Mouse (Mus musculus) embryonic facial prominence, embryonic 11.5 days (tissue): Measurements from ENCODE around the gene Flad1. TPM values are rescaled to one million over a fixed set of nuclear protein-coding genes. Genes with fewer than 3 reads are reported as not detected.

ENCODE experiments used
- ATAC-seq: fragments of 200-750 bp; cut with Nextera tagmentation; replicated peaks from 2 replicates; pipeline ENCODE4 v1.8.0; 2017; ENCODE audit warnings: low read depth; ENCODE audit not compliant: insufficient number of reproducible peaks, low FRiP score, low TSS enrichment
- DNase-seq: peaks from one replicate; pipeline ENCODE4 v3.0.0-alpha.2; 2015; ENCODE audit warnings: low spot score
- H3K27ac ChIP-seq: fragments of 300-500 bp; sonication (generic); replicated peaks from 2 replicates; pipeline ENCODE4 v1.5.1; 2014; ENCODE audit warnings: mild to moderate bottlenecking, low read depth, low read length, control low read depth
- H3K27me3 ChIP-seq: fragments of 300-500 bp; sonication (generic); 2 replicates; pipeline ENCODE4 v1.6.1; 2014; ENCODE audit warnings: mild to moderate bottlenecking, low read length, moderate library complexity, mixed read lengths; ENCODE audit not compliant: control insufficient read depth, insufficient read depth
- H3K36me3 ChIP-seq: fragments of 300-500 bp; sonication (generic); replicated peaks from 2 replicates; pipeline ENCODE4 v1.6.1; 2014; ENCODE audit warnings: low read depth, mild to moderate bottlenecking, low read length, moderate library complexity, mixed read lengths; ENCODE audit not compliant: control insufficient read depth, insufficient read depth
- H3K4me1 ChIP-seq: fragments of 300-500 bp; sonication (generic); 2 replicates; pipeline ENCODE4 v1.6.1; 2014; ENCODE audit warnings: low read length, mixed read lengths; ENCODE audit not compliant: control insufficient read depth, insufficient read depth
- H3K4me2 ChIP-seq: fragments of 300-500 bp; sonication (generic); 2 replicates; pipeline ENCODE4 v1.6.1; 2014; ENCODE audit warnings: low read depth, mild to moderate bottlenecking, control low read depth, low read length, moderate library complexity
- H3K4me3 ChIP-seq: fragments of 300-500 bp; sonication (generic); 2 replicates; pipeline ENCODE4 v1.5.1; 2014; ENCODE audit warnings: low read depth, low read length, control low read depth
- H3K9ac ChIP-seq: fragments of 300-500 bp; sonication (generic); replicated peaks from 2 replicates; pipeline ENCODE4 v1.6.1; 2014; ENCODE audit warnings: mild to moderate bottlenecking, control low read depth, low read length
- H3K9me3 ChIP-seq: fragments of 300-500 bp; sonication (generic); replicated peaks from 2 replicates; pipeline ENCODE4 v1.6.1; 2016; ENCODE audit warnings: mild to moderate bottlenecking, low read length, inconsistent platforms, mixed read lengths; ENCODE audit not compliant: control insufficient read depth
- WGBS: fragments of 180-500 bp; shearing (Covaris S2); extraction: QIAGEN DNeasy Blood & Tissue Kit; methylation state at CpG from one replicate; pipeline ENCODE4 v1.1.7; 2014; 5-methylcytosine and 5-hydroxymethylcytosine counted together
- polyA plus RNA-seq: library from polyadenylated mRNA; unstranded; fragments of >200 nt; fragmentation: Nextera tagmentation; extraction: Ambion mirVana; gene quantifications from 2 replicates; pipeline ENCODE4 v1.2.1, GENCODE M21; 2014

Flad1 gene
- polyA plus RNA-seq, 1 experiment from 2014 or later, result 24.4 TPM

DNA sequence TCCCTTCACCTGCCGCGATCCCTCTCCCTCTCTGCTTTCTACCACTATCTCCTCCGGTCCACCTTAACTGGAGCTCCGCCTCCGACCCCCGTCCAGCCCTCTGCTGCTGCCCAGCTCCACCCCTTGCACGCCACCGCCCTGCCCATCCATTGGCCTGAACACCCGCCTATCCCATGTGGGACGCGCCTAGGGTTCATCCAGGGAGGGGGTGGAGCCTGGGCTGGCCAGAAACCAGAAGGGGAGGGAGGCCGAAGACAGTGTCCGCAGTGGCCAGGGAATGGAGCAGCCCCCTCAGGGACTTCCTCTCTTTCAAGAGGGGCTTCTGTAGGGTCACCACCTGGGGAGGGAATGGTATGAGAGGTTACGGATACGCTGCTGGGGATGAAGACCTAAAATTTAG, 18.1 kb downstream of the Flad1 start:
- Histone ChIP-seq H3K27ac (peak overlapping the region; percentile 1; the same call in 1 of the 2 replicates), H3K4me1 (peaks cover 16% of the 10 kb centered on the region), H3K9me3 (no peaks in the 10 kb centered on the region), H3K4me2 (peak overlapping the region; percentile 83), H3K36me3 (no peaks in the 10 kb centered on the region), H3K9ac (peak overlapping the region; percentile 39), H3K4me3 (peak overlapping the region; percentile 43), H3K27me3 (peaks cover 20% of the 10 kb centered on the region)
- WGBS, result under 1% methylated on average over 15 of the region's 15 CpGs
- peak; percentile 96 for DNase-seq
- peak; percentile 95 for ATAC-seq

DNA sequence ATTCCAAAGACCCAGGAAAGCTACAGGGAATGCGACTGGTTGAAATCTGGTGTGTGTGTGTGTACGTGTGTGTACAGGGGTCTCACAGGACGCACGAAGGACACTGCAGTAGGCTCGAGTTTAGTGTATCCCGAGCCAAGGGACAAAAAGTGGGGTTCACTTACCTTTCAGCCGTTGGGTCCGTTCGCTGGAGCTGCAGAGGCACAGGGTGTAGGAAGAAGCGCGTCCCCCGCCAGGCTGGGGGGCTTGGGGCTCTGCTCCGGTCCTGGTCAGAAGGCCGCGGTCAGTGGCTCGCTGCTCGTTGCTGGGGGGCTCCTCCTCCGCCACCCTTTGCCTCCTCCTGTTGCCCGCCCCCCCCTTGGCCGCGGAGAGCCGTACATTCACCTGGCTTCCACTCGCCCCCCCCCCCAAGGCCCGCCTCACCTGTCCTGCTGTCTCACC, 18.8 kb downstream of the Flad1 start:
- ATAC-seq (no peak), DNase-seq (no peak)
- peak overlapping the region; percentile 37; the same call in 1 of the 2 replicates for H3K9ac ChIP-seq
- peak overlapping the region; percentile 83 for H3K4me2 ChIP-seq
- under 1% methylated on average over 21 of the region's 24 CpGs for WGBS
- no peak overlapping the region for H3K27ac ChIP-seq
- no peaks in the 10 kb centered on the region for H3K36me3 ChIP-seq
- H3K4me3 ChIP-seq, result peak overlapping the region; percentile 43
- peaks cover 20% of the 10 kb centered on the region for H3K27me3 ChIP-seq
- H3K4me1 ChIP-seq, result peaks cover 16% of the 10 kb centered on the region
- H3K9me3 ChIP-seq, result no peaks in the 10 kb centered on the region

- peaks cover 20% of the 10 kb centered on the region for H3K27me3 ChIP-seq
Observed at GRCm38 (mm10) chr3:89391663-89392511, 19.8 kb downstream of the Flad1 start.

GRCm38 (mm10) chr3:89390699-89391662, 20.7 kb downstream of the Flad1 start:
- peak overlapping the region; percentile 43 for H3K4me3 ChIP-seq
- peaks cover 20% of the 10 kb centered on the region for H3K27me3 ChIP-seq
- peak overlapping the region; percentile 56 for H3K9ac ChIP-seq
- no peaks in the 10 kb centered on the region for H3K9me3 ChIP-seq
- DNase-seq (no peak), ATAC-seq (no peak)
- H3K4me2 ChIP-seq, result peak overlapping the region; percentile 83
- peaks cover 18% of the 10 kb centered on the region for H3K4me1 ChIP-seq
- 10% methylated on average over 19 of the region's 19 CpGs for whole genome bisulfite sequencing
- no peaks in the 10 kb centered on the region for H3K36me3 ChIP-seq
- H3K27ac ChIP-seq, result no peak overlapping the region

More at GRCm38 (mm10) chr3:89391663-89392511, 19.8 kb downstream of the Flad1 start:
- Histone ChIP-seq H3K4me1 (peaks cover 16% of the 10 kb centered on the region), H3K27ac (no peak overlapping the region), H3K9me3 (no peaks in the 10 kb centered on the region), H3K36me3 (no peaks in the 10 kb centered on the region), H3K9ac (peak overlapping the region; percentile 56), H3K4me2 (peak overlapping the region; percentile 83), H3K4me3 (peak overlapping the region; percentile 43)
- no peak for ATAC-seq
- under 1% methylated on average over 53 of the region's 56 CpGs for WGBS
- DNase-seq, result peak; percentile 61

DNA sequence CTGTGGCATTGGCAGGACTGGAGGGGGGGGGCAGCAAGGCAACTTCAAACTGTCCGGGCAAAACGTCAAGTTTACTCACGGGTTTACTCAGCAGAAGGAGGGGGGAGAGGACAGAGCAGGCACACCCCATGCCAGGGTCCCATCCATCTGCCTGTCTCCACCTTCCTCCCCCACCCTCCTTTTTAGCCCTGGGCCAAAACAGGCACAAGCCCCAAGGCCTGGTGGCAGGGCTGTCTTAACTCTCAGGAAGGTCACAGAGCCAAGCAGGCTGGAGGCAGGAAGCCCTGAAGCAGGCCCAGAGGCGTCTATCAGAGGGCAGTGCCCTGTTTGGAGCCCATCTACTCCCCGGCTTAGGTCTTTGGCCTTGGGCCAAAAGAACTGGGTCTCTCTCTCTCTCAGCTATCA, 21.6 kb downstream of the Flad1 start:
- ATAC-seq (no peak), DNase-seq (no peak)
- Histone ChIP-seq H3K4me3 (no peak overlapping the region), H3K27me3 (peaks cover 20% of the 10 kb centered on the region), H3K4me2 (no peak overlapping the region), H3K9me3 (no peaks in the 10 kb centered on the region), H3K4me1 (peaks cover 15% of the 10 kb centered on the region), H3K27ac (no peak overlapping the region), H3K9ac (no peak overlapping the region), H3K36me3 (no peaks in the 10 kb centered on the region)
- WGBS, result 61% methylated on average over 5 of the region's 5 CpGs

DNA sequence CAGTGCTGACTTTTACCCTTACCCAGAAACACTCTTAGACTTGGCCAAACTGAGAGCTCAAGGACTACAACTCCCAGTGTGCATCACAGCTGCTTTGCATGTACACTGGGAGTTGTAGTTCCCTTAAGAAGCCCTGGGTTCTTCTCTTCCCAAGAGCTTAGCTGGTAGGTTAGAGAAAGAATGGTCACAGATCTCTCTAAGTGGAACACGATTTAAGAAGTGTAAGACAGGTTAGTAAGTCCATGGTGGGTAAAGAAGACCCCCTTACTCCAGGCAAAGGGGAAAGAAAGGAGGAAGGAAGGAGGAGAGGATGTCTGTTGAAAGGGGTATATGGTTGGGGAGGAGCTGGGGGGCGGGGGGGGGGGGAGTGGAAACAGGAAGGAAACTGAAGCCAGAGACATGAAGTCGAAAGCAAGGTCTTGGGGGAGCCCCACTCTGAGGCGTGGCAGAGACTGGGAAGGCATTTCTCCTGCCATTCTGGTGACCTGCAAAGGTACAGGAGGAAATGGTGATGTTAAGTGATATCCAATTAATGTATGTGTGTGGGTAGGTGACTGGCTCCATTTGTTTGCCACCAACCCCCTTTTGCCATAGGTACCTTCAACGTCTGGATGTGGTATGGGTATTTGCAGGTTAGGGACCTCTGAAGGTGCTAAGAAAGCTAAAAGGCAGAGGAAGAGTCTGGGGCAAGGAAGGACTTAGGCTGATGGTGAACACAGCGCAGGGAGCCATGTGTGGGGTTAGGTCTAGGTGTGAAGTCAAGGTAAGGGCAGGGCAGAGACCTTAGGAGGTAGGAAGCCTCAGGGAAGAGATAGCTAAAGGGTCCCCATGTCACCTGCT, 22.5 kb downstream of the Flad1 start:
- Histone ChIP-seq H3K4me2 (no peak overlapping the region), H3K4me3 (no peak overlapping the region), H3K9me3 (no peaks in the 10 kb centered on the region), H3K9ac (no peak overlapping the region), H3K27ac (no peak overlapping the region), H3K27me3 (peaks cover 20% of the 10 kb centered on the region), H3K36me3 (no peaks in the 10 kb centered on the region), H3K4me1 (peaks cover 15% of the 10 kb centered on the region)
- 56% methylated on average over 6 of the region's 6 CpGs for WGBS
- DNase-seq (peak; percentile 68), ATAC-seq (no peak)

GRCm38 (mm10) chr3:89388134-89388881, 23.4 kb downstream of the Flad1 start:
- peaks cover 20% of the 10 kb centered on the region for H3K27me3 ChIP-seq
- H3K9me3 ChIP-seq, result no peaks in the 10 kb centered on the region
- DNase-seq (no peak), ATAC-seq (no peak)
- H3K27ac ChIP-seq, result no peak overlapping the region
- no peaks in the 10 kb centered on the region for H3K36me3 ChIP-seq
- no peak overlapping the region for H3K9ac ChIP-seq
- H3K4me2 ChIP-seq, result no peak overlapping the region
- WGBS, result 75% methylated on average over 11 of the region's 11 CpGs
- peaks cover 15% of the 10 kb centered on the region for H3K4me1 ChIP-seq
- no peak overlapping the region for H3K4me3 ChIP-seq
